Mouse (Mus musculus) CH12.LX (cell line): Measurements from ENCODE around the gene Hist2h4. TPM values are rescaled to one million over a fixed set of nuclear protein-coding genes. Genes with fewer than 3 reads are reported as not detected.
A peak's percentile ranks its signal among the peaks of the same experiment; 100 is the strongest.

ENCODE experiments used
- DNase-seq: peaks from one replicate; pipeline ENCODE4 v3.0.0-alpha.2; 2013; ENCODE audit errors: extremely low read depth
- H3K27ac ChIP-seq: 2 replicates; pipeline ENCODE4 v1.5.1; 2012; ENCODE audit warnings: low read depth, mild to moderate bottlenecking, control low read depth, moderate library complexity; ENCODE audit not compliant: insufficient read depth
- H3K27me3 ChIP-seq: replicated peaks from 2 replicates; pipeline ENCODE3; 2012; ENCODE audit warnings: inconsistent platforms
- H3K36me3 ChIP-seq, 2 experiments: replicated peaks in 1 of 2; 2 replicates each; pipeline versions ENCODE3 to v1.6.1; 2012; ENCODE audit warnings: inconsistent platforms in 1 of 2, low read length in 1 of 2, mild to moderate bottlenecking in 1 of 2, mixed read lengths in 1 of 2, moderate library complexity in 1 of 2; ENCODE audit not compliant: control insufficient read depth in 1 of 2, insufficient read depth in 1 of 2
- H3K4me1 ChIP-seq, 2 experiments: 2 replicates each; pipeline ENCODE4 v1.6.1; 2012; ENCODE audit warnings: inconsistent platforms in 1 of 2, moderate library complexity in 1 of 2; ENCODE audit not compliant: insufficient read depth in 2 of 2, control insufficient read depth in 1 of 2
- H3K4me2 ChIP-seq: 2 replicates; pipeline ENCODE4 v1.6.1; 2012; ENCODE audit warnings: low read depth, mild to moderate bottlenecking, control low read depth; ENCODE audit not compliant: poor library complexity, insufficient read depth, severe bottlenecking
- H3K4me3 ChIP-seq, 3 experiments: fragments of 150-350 bp in 1 of 3; sonication (generic) in 1 of 3; replicated peaks in 1 of 3; 2 replicates each; pipeline versions ENCODE3 to v1.5.1; 2011 to 2012; ENCODE audit warnings: low read depth in 2 of 3, low read length in 2 of 3, mild to moderate bottlenecking in 2 of 3, moderate library complexity in 2 of 3, control low read depth in 1 of 3, improper control_type of control experiment in 1 of 3, inconsistent platforms in 1 of 3, mixed read lengths in 1 of 3; ENCODE audit not compliant: poor library complexity in 1 of 3
- H3K79me2 ChIP-seq: replicated peaks from 2 replicates; pipeline ENCODE4 v1.6.1; 2012; ENCODE audit warnings: mild to moderate bottlenecking, moderate library complexity; ENCODE audit not compliant: control insufficient read depth, poor library complexity, insufficient read depth, severe bottlenecking; ENCODE audit errors: extremely low read depth
- H3K9ac ChIP-seq: 2 replicates; pipeline ENCODE4 v1.6.1; 2012; ENCODE audit warnings: low read depth, mild to moderate bottlenecking, control low read depth, moderate library complexity; ENCODE audit not compliant: insufficient read depth
- H3K9me3 ChIP-seq: replicated peaks from 2 replicates; pipeline ENCODE3; 2012; ENCODE audit warnings: low read length, inconsistent platforms, mixed read lengths
- CHD1 ChIP-seq: IDR thresholded peaks from 2 replicates; pipeline ENCODE4 v1.6.1; 2012; ENCODE audit warnings: low read depth, low read length, improper control_type of control experiment, inconsistent platforms
- E2F4 ChIP-seq: IDR thresholded peaks from 2 replicates; pipeline ENCODE4 v1.6.1; 2011; ENCODE audit warnings: low read depth, low read length, improper control_type of control experiment; ENCODE audit not compliant: insufficient replicate concordance
- EP300 ChIP-seq: IDR thresholded peaks from 2 replicates; pipeline ENCODE4 v1.6.1; 2011; ENCODE audit warnings: low read length, improper control_type of control experiment
- MAX ChIP-seq: IDR thresholded peaks from 2 replicates; pipeline ENCODE4 v1.6.1; 2011; ENCODE audit warnings: low read length, improper control_type of control experiment
- MXI1 ChIP-seq: IDR thresholded peaks from 2 replicates; pipeline ENCODE4 v1.6.1; 2011; ENCODE audit warnings: mild to moderate bottlenecking, low read depth, low read length, improper control_type of control experiment
- MYC ChIP-seq: IDR thresholded peaks from 2 replicates; pipeline ENCODE4 v1.6.1; 2011; ENCODE audit warnings: low read depth, mild to moderate bottlenecking, improper control_type of control experiment, low read length
- NELFE ChIP-seq: IDR thresholded peaks from 2 replicates; pipeline ENCODE4 v1.6.1; 2011; ENCODE audit warnings: low read depth, low read length, improper control_type of control experiment
- RCOR1 ChIP-seq: conservative IDR thresholded peaks from 2 replicates; pipeline ENCODE4 v1.6.1; 2012; ENCODE audit warnings: low read depth, mild to moderate bottlenecking, inconsistent platforms, low read length, improper control_type of control experiment
- SIN3A ChIP-seq: IDR thresholded peaks from 2 replicates; pipeline ENCODE4 v1.6.1; 2012; ENCODE audit warnings: low read length, improper control_type of control experiment, inconsistent platforms
- dilution Hi-C: fragments of 300-500 bp; cut with MboI; formaldehyde crosslinking; loops from 2 replicates; pipeline ENCODE4 v1.14.3; 2020; ENCODE audit warnings: low sequenced_read_pairs; ENCODE audit not compliant: extremely low pct_unique_long_range_greater_than_20kb, extremely low pct_ligation_motif_present
- in situ Hi-C: fragments of 300-500 bp; cut with MboI; formaldehyde crosslinking; loops from 3 replicates; pipeline ENCODE4 v1.14.3; 2019; ENCODE audit warnings: low sequenced_read_pairs, low pct_ligation_motif_present, low pct_unique_long_range_greater_than_20kb, mixed read lengths
- polyA plus RNA-seq: library from polyadenylated mRNA; unstranded; fragments of >175 nt; gene quantifications from 2 replicates; pipeline ENCODE4 v1.2.1, GENCODE M21; 2012; ENCODE audit warnings: low read depth; ENCODE audit not compliant: insufficient read length
- total RNA-seq, 2 experiments: library from RNA; depleted of rRNA; stranded (reverse); fragments of 300-350 nt in 1 of 2; fragments of >200 nt in 1 of 2; gene quantifications; 2 replicates each; pipeline ENCODE4 v1.2.3; 2012 to 2014

The Hist2h4 gene
- total and polyA plus RNA-seq, 3 experiments = 0.91 to 116 (median 2.5) TPM

DNA sequence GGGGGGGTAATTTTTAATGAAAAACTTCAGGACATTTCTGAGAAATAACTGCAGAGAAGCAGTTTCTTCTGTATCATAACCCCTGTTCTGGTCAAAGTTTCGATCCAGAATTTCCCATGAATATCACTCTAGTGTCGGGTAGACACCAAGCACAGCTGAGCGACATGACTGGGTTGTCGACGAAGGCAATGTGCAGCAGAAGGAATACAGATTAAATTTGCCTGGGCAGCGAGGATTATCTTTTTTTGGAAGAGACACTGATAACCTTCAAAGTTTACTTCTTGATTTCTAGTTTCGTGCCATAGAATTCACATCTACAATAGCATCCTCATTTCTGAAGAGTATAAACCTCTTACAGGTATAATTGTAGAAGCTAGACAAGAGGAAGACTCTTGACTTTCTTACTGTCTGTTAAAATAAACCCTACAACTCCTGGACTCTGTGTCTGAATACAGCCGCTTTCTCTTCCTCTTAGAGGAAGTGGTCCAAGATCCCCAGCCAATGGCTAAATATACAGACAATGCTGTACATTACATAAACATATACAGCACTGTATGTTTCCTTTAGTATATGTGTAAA, 3.1 kb upstream of the Hist2h4 start:
- no peak for DNase-seq
- dilution Hi-C loops = no loop called here
- TF ChIP-seq CHD1 = 0 out of 2 replicates have a peak, but pooled peaks have one; percentile 41
- TF ChIP-seq RCOR1 = no peak
- TF ChIP-seq SIN3A = no peak
- Histone ChIP-seq H3K36me3 (no peaks in the 10 kb centered on the region), H3K4me1 (peaks cover 0 to 46% of the 10 kb centered on the region in 2 experiments; a peak in 3 of 4 replicates), H3K4me3 (no peak overlapping the region), H3K4me2 (peak overlapping the region; percentile 47; the same call in 1 of the 2 replicates), H3K9ac (peak overlapping the region; percentile 39; the same call in 1 of the 2 replicates), H3K27ac (peak overlapping the region; percentile 42; the same call in 1 of the 2 replicates), H3K9me3 (no peaks in the 10 kb centered on the region), H3K27me3 (no peaks in the 10 kb centered on the region), H3K79me2 (0 out of 2 replicates have a peak, but pooled peaks cover 10% of the 10 kb centered on the region)
- in situ Hi-C loops = no loop called here

- peak; percentile 37 for DNase-seq
- Histone ChIP-seq H3K27me3 (no peaks in the 10 kb centered on the region), H3K9ac (peak overlapping the region; percentile 85), H3K27ac (peak overlapping the region; percentile 90), H3K4me1 (peaks cover 0 to 48% of the 10 kb centered on the region in 2 experiments; a peak in 3 of 4 replicates), H3K4me2 (peak overlapping the region; percentile 96), H3K36me3 (no peaks in the 10 kb centered on the region), H3K9me3 (no peaks in the 10 kb centered on the region), H3K4me3 (peak overlapping the region; percentile 62 to 64 (median 63)), H3K79me2 (0 out of 2 replicates have a peak, but pooled peaks cover 10% of the 10 kb centered on the region)
- dilution Hi-C loops (no loop called here), in situ Hi-C loops (no loop called here)
- TF ChIP-seq MAX (peak; percentile 66; the same call in 1 of the 2 replicates), SIN3A (0 out of 2 replicates have a peak, but pooled peaks have one; percentile 17), E2F4 (no peak), NELFE (peak; percentile 6; the same call in 1 of the 2 replicates), EP300 (no peak), MYC (peak; percentile 17; the same call in 1 of the 2 replicates), MXI1 (peak; percentile 91)
These were observed 1.4 kb upstream of the Hist2h4 start for GRCm38 (mm10) chr3:96264404-96264949.
